Mouse (Mus musculus) retina, adult 2 months (tissue): Measurements from ENCODE around the gene Shc2.

Experiments used
- DNase-seq: peaks from one replicate; pipeline ENCODE4 v3.0.0-alpha.2; 2012; ENCODE audit warnings: low read depth, low spot score

The Shc2 gene

DNA sequence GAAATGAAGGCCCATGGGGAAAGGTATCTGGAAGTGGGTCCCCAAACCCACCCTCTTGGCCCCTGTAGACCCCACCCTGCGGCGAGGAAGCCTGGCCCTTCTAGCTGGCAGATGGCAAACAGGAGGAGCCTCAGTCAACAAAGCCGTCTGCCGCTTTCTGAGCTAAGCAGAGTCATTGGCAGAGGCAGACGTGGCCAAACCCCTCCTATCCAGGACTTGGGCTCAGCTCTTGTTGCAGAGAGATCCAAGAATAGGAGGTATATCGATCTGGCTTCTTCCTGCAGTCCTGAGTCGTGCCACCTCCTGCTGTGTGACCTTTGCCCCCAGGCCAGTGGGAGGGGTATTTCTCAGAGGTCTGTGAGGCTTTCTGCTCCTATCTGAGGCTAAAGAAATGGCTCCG lies 21.9 kb downstream of the Shc2 start:
- DNase-seq = no peak

DNA sequence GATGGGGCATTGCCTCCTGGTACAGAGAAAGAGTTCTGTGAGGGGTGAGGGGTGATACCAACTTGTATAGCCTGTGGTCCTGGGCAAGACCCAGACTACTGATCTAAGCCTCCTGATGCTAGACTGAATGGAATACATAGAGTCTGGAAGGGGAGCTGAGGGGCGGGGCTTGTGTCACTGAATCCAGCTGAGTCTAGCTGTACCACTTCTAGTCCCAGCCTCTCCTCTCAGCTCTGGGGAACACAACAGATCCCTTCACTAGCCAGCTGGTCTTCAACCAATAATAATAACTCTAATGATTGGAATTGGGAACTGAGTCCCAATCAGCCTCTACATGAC lies 23.4 kb downstream of the Shc2 start:
- no peak for DNase-seq

DNA sequence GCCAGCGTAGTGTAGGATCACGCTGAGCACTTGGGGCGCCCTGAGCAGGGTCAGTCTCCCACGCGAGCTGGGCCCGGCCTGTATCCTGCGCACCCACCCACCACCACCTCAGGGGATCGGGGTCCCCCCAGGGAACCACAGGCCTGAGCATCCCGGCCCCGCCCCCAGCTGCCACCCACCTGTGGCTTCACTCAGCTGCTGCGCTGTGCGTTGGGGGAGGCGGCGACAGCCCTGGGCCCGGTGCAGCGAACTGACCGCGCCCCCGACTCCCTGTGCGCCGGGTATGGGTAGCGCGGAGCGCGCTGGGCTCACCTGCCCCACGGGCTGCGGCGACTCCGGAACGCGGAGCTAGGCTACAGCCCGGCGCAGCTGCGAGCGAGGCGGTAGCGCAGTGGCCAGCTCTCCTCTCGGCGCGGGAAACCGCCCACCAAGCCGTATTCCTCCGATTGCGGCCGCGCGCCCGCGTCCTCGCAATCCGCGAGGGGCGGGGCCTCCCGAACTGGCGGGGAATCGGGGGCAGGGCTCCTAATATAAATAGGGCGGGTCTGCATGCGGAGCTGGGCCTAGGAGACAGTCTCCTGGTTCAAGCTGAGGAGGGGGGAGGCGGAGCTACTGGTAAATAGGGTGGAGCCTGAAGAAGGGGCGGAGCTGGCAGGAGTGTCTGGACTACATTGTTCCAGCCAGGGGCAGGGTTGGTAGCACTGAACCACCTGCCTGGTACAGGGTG lies 24.0 kb downstream of the Shc2 start, which contains the start of gene C2cd4c:
Gene C2cd4c (minus strand): TSS at position 448 of the 727 bp plus-strand sequence.
- DNase-seq = no peak

DNA sequence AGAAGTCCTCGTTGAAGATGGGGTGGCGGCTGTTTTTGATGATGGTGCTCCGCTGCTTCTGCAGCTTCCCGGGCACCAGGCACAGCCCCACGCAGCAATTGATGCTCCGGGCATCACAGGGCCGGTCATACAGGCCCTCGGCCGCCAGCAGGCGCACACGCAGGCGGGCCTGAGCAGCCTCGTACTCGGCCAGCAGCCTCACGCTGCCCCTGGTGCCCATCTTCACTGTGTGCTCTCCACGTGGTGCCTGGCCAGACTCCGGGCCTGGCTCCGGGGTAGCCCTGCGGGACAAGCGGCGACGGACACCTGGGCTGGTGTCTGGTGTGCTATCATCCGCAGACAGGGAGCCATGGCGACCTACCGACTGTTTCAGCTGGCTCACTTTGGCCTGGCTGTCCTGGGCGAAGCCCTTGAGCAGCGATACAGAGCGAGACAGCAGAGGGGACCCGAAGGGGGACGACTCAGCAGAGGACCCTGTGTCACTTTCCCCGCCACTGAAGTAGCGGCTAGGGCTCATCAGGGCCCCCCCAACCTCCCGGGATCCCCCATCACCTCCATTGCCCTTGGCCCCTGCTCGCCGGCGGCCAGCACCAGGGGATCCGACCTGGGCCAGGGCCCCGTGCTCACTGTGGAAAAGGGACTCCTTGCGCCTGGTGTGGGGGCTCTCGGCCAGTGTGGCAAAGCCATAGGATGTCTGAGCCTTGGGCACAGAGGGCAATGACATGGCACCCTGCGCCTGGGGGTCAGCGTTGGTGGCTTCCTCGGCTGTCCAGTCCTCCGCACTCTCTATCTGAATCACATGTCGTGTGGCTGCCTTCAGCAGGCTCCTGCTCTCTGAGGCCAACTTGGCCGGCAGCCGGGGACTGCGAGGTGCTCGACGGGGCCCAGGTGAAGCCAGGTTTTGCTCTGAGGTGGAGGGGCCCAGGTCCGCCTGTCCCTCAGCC lies 25.3 kb downstream of the Shc2 start:
- no peak for DNase-seq

DNA sequence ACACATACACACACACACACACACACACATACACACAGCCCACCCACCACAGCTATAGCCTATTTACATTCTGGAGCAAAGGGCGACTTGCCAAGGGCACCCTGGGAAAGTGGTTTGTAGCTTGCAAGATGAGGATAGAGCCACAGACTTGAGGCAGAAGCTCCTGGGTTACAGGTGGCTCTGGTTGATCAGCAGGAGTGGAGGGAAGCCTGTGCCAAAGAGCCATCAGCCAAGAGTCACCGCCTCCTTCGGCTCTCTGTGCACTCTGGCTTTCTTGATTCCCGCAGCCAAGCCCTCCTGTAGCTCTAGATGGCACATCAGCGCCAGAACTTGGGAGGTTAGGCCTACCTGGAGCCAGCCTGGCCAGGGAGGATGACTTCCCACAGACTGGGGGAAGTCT lies 26.4 kb downstream of the Shc2 start:
- DNase-seq = no peak

DNA sequence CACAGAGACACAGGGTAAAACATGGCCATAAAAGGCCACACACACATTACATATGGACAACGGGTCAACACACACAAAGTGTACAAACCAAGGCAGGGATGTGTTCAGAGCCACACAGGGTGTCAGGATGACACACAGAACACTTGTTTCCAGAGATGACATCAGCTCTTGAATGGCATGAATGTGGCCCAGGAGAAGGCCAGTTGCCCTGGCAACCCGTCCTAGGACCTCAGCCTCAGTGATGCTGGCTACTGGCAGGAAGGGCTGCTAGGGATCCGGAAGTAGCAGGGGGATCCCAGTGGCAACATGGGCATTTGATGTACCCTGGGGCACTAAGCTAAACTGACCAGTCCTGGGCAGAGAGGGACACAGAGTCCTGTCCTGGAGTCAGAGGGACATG lies 28.4 kb downstream of the Shc2 start:
- no peak for DNase-seq

DNA sequence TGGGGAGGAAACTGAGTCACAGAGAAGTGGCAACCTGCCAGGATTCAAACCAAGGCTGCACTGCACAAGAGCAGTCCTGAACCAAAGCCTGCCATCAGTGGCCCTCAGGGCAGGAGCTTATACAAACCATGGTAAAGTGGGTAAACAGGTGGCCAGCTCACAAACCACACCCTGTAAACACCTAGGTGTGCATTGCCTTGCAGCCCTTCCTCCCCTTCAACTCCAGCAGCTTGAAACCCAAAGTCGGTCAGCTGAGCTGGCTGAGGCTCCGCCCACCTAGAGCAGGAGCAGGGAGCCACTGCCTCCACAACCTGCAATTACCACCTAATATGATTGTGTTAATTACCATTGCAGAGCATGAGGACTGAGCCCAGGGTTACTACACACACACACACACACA lies 29.8 kb downstream of the Shc2 start:
- no peak for DNase-seq

DNA sequence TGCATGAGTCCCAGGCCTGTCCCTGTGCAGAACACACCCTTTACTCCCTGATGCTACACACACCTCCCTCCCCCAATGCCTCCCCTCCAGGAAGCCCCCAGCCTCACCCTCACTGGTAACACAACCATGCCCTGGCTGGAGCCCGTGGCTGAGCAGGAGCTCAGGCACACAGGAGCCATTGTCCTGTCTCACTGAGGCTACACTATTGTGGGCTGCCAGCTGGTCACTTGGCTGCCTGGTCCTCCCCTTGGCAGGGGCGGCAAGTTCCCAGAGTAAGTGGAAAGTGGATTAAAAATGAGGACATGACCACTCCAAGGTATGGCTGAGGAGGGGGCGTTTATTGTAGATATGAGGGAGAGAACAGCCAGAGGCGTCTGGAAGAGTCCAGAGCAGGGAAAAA lies 31.2 kb downstream of the Shc2 start:
- DNase-seq = no peak

DNA sequence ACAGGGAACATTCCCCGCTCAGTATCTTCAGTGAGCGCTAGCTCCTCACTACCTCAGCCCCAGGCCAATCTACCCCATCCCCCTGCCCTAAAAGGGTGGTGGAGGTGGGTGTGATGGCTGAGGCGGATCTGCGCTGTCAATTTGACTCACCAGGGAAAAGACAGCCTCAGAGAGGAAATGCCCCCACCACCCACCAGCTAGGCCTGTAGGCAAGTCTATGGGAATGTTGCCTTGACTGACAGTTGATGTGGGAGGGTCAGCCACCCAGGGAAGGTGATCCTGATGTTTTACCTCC lies 39.8 kb downstream of the Shc2 start:
- no peak for DNase-seq

DNA sequence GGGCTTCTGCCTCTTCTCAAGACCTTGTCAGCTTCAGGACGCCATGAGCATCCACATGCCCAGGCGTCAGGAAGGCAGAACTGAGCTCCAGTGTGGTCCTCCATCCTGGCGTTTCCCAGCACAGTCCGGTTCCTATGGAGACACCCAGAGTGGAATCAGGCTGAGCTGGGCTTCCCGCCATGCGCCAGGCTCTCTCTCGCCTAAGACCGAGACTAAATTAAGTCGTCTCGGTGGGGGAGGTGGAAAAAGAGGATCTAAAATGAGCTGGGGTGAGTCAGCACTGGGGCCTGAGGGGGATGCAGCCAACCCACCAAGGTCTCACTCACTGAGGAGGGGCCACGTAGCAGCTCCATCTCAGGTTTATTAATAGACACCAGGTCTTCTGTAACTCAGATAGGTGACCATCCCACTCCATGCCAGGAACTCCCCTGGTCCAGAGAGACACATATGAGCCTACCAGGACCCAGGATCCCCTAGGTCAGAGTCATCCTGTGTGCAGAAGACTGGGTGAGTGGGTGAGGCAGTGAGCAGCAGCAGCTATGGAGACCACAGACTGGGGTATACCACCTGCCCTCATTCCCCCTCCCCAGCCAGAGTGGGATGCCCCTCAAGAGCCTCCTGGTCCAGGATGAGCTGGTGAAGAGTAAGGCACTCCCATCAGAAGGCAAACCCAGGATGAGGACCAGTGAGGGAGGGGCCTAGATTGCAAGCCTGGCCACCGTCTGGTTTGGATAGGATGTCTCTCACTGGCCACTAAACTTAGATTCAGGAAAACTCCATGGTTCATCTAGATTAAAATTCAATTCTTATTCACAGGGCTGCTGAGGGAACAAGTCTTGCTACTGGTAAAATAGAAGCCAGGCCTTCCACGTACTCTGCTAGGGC lies 40.4 kb downstream of the Shc2 start:
- DNase-seq = no peak

DNA sequence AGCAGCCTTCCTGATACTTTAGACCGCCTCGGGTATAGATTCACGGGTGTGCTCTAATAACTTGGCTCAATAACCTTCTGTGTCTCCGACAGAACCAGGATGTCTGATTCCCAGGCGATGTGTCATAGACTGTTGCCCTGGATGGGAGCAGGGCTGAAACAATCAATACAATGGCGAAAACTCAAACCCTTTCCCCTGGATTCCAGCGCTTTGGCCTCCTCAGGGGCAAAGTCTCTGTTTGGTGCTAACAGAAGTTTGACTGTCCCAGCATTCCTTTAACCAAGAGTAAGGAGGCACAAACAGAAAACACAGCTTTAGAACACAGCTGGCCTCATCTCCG lies 42.2 kb downstream of the Shc2 start:
- DNase-seq = no peak

DNA sequence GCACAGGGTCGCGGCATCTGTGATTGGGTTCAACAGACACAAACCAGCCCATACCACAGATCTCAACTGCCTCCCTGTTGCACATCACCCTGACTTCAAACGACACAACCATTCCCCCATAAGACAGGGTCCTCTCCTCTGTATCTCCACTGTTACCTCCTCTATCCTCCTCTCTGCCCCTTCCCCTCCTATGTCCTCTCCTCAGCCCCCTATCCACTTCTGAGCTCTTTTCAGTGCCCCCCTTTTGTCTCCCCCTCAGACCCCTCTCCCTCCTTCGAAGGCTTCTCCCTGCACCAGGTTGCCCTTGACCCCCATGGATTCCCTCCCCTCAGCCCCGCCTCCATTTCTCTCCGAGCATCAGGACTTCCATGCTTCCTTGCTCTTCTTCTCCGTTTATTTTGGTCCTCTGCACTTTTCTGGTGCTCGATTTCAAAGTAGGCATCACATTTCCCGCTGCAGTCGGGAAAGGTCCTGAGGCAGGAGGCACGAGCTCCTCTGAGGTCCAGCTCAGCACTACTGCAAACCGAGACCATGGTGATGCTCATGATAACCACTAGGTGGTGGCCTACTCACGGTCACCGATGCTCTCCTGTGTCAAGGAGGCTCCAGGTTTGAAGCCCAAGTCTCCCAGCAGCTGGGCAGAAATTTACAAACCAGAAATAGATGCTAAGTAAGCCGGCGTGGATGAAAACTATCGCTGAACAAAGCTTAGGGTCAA lies 42.7 kb downstream of the Shc2 start:
- DNase-seq = peak; percentile 54

DNA sequence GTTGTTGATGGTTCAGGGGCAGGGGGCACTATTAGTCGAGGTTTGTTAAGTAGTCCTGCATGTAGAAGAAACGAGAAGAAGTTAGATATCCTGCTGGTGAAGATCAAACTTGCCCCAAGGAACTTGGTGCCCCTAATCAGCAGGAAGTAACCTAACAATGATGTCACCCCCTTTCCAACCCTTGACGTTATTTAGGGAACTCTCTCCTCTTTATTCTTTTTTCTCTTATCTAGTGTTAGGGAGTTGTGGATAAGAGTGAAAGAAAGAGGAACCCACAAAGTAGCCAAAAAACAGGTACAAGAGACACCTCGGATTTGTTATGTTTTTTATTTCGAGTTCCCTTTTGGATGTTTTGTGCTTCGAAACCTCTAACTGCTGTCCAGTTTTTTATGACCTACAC lies 43.6 kb downstream of the Shc2 start:
- DNase-seq = no peak

DNA sequence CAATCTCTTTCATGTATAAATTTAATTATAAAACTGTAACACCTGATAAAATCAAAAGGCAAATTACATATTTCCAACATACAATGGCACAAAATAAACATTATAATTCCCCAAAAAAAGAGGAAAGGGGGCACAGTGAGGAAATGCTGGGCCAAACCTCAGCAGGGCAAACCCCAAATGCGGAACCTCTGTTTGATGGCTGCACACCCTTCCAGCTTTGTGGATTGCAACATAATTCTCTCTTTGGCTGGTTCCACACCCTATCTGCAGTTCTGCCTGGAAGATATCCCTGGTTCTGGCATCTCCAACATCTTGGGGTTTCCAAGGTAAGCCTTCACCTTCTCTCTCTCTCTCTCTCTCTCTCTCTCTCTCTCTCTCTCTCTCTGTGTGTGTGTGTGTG lies 47.0 kb downstream of the Shc2 start:
- DNase-seq = no peak

DNA sequence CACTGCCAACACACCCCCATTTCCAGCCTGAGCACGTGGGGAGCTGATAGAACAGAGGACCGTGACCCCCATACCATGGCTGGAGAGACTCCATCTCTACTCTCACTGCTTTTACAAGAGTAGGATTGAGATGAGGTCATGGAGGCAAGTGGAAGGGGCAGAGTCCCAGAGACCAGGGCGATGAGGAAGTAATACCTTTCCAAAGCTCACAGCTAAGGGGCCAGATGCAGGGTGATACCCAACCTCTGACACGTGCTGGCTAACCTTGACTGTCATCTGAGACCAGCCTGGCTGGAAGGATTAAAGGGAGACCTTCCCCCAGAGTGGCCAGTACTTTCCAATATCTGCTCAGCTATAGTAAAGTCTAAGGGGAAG lies 50.0 kb downstream of the Shc2 start:
- no peak for DNase-seq

DNA sequence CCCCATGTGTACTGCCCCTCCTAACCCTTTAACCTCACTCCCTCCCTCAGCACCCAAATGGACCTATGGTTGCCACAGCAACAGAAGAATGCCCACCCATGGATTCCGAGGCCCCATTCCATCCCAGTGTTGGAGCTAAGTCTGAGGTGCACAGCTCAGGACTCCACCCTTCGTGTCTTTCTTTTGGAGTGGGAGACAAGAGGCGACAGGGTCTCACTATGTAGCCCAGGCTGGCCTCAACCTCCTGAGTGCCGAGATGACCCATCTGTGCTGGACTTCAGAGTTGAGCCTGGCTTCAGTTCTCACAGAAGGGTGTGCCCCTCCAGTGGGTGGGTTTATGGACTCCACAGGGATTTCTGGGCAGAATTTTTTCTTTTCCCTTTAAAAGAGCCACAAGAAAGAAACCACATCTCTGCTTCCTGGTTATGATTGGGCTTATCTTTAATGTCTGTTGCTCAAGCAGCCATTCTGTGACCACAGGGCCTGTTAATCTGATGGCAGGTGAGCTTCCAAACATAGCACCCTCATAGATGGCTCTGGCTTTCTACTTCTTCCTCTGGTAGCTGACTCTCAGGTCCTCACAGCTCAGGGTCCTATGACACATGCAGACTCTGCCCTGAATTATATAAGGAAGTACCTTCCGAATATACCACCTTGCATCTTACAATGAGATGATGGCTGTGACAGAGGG lies 50.5 kb downstream of the Shc2 start, which contains the start of gene Theg:
Gene Theg (minus strand): TSS at position 271 of the 691 bp plus-strand sequence.
- DNase-seq = no peak

DNA sequence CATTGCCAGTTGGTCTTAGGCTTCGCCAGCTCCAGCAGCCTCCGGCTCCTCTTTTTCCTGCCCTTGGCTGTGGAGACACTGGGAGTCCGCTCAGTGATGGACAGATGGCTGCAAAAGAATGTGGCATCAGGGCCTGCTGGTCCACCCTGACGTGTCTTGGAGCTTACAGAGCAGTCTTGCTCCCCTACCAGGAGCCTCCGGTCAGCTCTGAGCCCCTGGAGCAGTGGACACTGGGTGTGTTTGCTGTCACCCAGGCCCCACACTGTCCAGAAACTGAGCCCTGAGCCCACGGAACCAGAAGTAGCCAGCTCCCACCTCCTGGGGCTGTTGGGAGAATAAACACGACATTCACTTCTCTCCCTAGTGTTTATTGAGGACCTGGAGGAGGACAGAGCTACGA lies 51.5 kb downstream of the Shc2 start:
- DNase-seq = no peak

DNA sequence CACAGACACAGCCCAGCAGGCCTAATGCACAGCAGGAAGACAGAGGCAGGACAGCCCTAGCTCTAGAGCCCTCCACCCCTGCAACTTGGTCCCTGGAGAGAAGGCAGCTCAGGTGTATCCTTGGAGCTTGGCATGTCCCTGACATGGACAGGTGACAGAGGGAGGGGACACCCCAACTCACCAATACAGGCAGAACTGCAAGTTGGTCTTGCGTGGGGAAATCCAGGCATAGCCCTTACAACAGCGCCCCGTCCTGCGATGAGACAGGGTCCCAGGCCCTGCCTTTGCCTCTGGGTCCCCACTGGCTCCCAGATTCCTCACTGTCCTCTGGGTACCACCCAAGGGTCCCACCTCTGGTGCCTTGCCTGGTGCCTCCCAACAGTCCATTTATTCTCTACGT lies 52.0 kb downstream of the Shc2 start:
- DNase-seq = no peak

DNA sequence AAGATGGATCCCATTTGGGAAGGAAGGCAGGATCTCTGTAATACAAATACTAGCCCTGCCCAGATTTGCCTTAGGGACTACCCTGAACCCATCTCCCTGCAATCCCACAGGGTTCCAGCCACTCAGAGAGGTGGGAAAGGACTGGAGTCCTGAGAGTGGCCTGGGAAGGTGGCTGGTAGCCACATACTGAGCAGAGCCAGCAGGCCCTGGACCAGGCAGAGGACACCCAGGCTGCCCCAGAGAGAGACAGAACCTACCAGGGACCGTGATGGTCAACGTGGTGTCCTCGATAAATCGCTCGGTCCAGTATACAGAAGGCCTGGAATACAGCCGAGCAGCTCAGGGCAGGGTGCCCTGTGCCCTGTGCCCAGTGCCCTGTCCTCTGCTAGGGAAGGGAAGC lies 52.6 kb downstream of the Shc2 start:
- no peak for DNase-seq

DNA sequence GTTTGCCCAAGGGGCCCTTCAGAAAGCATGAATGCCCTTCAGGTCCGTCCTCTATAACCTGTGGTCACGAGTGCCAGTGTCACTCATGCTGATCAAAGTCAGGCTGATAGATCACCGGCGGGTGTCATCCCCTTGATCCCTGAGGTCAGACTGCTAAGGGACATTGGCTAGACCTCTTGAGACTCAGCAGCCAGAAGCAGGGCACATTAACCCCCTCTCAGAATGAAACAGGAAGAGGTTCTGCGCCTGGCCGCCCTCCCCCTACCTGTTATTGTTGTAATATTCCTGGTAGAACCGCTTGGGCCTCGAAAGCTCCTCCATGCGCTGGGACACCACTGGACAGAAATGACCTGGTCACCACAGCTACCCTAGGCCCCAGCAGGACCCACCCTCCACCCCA lies 53.3 kb downstream of the Shc2 start:
- no peak for DNase-seq

DNA sequence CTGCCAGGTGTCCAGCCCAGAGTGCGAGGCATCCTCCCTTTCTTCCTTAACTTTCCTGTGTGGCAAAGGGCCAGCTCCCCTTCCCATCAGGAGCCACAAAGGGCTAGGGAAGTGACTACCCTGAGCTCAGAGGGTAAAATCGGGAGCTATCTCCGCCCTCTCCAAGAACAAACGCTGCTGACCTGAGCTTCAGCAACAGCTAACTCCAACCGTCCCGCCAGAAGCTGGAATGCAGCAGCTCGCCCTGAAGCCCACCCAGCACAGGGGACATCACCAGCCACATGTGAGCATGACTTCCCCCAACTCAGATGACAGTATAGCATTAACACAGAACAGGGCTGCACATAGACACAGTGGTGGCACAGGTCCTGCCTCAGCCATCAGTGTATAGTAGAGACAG lies 53.7 kb downstream of the Shc2 start:
- DNase-seq = no peak
